ENCODE assay signal across 9 mouse cellular contexts in the genomic region with DNA sequence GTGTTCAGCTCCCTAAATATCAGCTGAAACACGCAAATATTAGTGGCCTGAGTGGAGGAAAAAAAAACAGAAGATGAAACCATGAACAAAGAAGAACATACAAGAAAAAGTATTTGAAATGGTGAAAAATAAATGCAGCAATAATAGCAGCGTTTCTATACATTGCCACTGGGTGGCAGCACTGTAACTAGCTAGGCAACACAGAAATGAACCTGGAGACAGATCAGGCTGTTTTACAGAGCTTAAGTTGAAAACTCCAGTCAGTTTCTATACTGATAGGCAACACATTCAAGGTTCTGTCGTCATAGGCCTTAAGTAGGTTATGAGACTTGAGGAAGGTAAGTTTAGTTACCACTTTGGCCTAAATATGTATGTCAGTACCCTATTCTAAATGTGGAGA. TPM values are rescaled to one million over a fixed set of nuclear protein-coding genes. Genes with fewer than 3 reads are reported as not detected.
A peak's percentile ranks its signal among the peaks of the same experiment; 100 is the strongest.
DNase-seq lines count a peak whose midpoint lies in the region; ATAC-seq and TF ChIP-seq lines count a peak whose summit lies in the region.
"Had no signal": no experiment of that assay in that cellular context is flagged by ENCODE, and none has a peak within 500 bp of the region (broad histone marks: within the 10 kb centered on the region; RNA-seq: fewer than 3 reads in every experiment).

No protein-coding gene starts in this region.

- no peak overlapping the region for H3K9ac ChIP-seq in heart, postnatal 0 days (replicated peaks; ENCODE audit: low read depth, low read length)
- H3K9ac ChIP-seq in heart, embryonic 12.5 days = no peak overlapping the region
- H3K9ac ChIP-seq in embryonic facial prominence, embryonic 14.5 days (ENCODE audit: low read depth, low read length) = no peak overlapping the region
- H3K9ac ChIP-seq: neural tube, embryonic 13.5 days had no signal

- no peak overlapping the region for H3K4me3 ChIP-seq in heart, postnatal 0 days (ENCODE audit: low read depth, low read length)
- no peak overlapping the region for H3K4me3 ChIP-seq in heart, embryonic 12.5 days
- no peak overlapping the region for H3K4me3 ChIP-seq in embryonic facial prominence, embryonic 14.5 days (ENCODE audit: low read depth, low read length)
- H3K4me3 ChIP-seq: neural tube, embryonic 13.5 days had no signal

- no peak overlapping the region for H3K27ac ChIP-seq in heart, postnatal 0 days (ENCODE audit: low read depth)
- no peak overlapping the region for H3K27ac ChIP-seq in heart, embryonic 12.5 days (ENCODE audit: poor library complexity, severe bottlenecking)
- H3K27ac ChIP-seq in embryonic facial prominence, embryonic 14.5 days (replicated peaks; ENCODE audit: low read depth, low read length) = no peak overlapping the region
- H3K27ac ChIP-seq: neural tube, embryonic 13.5 days had no signal

- DNase-seq in heart, postnatal 0 days (ENCODE audit: low spot score) = no peak
- peak; percentile 56 to 59 for DNase-seq in B cell, adult 2 months
- DNase-seq in T-cell, adult 2 months (ENCODE audit: low spot score) = peak; percentile 50
- peak; percentile 69 for DNase-seq in embryonic facial prominence, embryonic 14.5 days (ENCODE audit: low spot score)
- peak; percentile 35 for DNase-seq in layer of hippocampus, adult 9-10 months (ENCODE audit: low spot score)
- DNase-seq in naive thymus-derived CD4-positive, alpha-beta T cell, adult 2 months (ENCODE audit: low read depth) = peak; percentile 79
- DNase-seq in ovary, adult 18-20 months (ENCODE audit: low spot score) = no peak

- TF ChIP-seq EP300 in heart, postnatal 0 days (IDR thresholded peaks at IDR 0.05; ENCODE audit: low read depth) = no peak

- H3K9me3 ChIP-seq in heart, postnatal 0 days (replicated peaks; ENCODE audit: control insufficient read depth, low read length) = no peaks in the 10 kb centered on the region
- H3K9me3 ChIP-seq in heart, embryonic 12.5 days (replicated peaks) = no peaks in the 10 kb centered on the region
- H3K9me3 ChIP-seq in embryonic facial prominence, embryonic 14.5 days (ENCODE audit: control insufficient read depth, low read length) = no peaks in the 10 kb centered on the region
- H3K9me3 ChIP-seq: neural tube, embryonic 13.5 days had no signal

- H3K4me2 ChIP-seq in heart, postnatal 0 days (ENCODE audit: low read depth, low read length) = no peak overlapping the region
- H3K4me2 ChIP-seq in heart, embryonic 12.5 days = no peak overlapping the region
- H3K4me2 ChIP-seq in embryonic facial prominence, embryonic 14.5 days (ENCODE audit: low read depth, low read length) = no peak overlapping the region
- H3K4me2 ChIP-seq: neural tube, embryonic 13.5 days had no signal

- no peaks in the 10 kb centered on the region for H3K27me3 ChIP-seq in heart, postnatal 0 days (ENCODE audit: control insufficient read depth, insufficient read depth, low read length)
- no peaks in the 10 kb centered on the region for H3K27me3 ChIP-seq in heart, embryonic 12.5 days (replicated peaks)
- H3K27me3 ChIP-seq in embryonic facial prominence, embryonic 14.5 days (replicated peaks; ENCODE audit: control insufficient read depth, insufficient read depth, low read length) = peaks cover 4% of the 10 kb centered on the region; the same call in 1 of the 2 replicates
- H3K27me3 ChIP-seq: neural tube, embryonic 13.5 days had no signal

- no peak for ATAC-seq in heart, postnatal 0 days (ENCODE audit: insufficient read depth, low read depth)
- no peak for ATAC-seq in heart, embryonic 12.5 days (ENCODE audit: insufficient number of reproducible peaks, low FRiP score)
- ATAC-seq in embryonic facial prominence, embryonic 14.5 days (ENCODE audit: low read depth) = no peak

- 16% methylated on average over 3 of the region's 3 CpGs for WGBS in heart, postnatal 0 days
- 9% methylated on average over 3 of the region's 3 CpGs for whole genome bisulfite sequencing in heart, embryonic 12.5 days
- WGBS in embryonic facial prominence, embryonic 14.5 days = 14% methylated on average over 3 of the region's 3 CpGs

- H3K4me1 ChIP-seq in heart, postnatal 0 days (ENCODE audit: control insufficient read depth, insufficient read depth) = no peaks in the 10 kb centered on the region
- H3K4me1 ChIP-seq in heart, embryonic 12.5 days (replicated peaks) = no peaks in the 10 kb centered on the region
- no peaks in the 10 kb centered on the region for H3K4me1 ChIP-seq in embryonic facial prominence, embryonic 14.5 days (ENCODE audit: control insufficient read depth, insufficient read depth, low read length)
- H3K4me1 ChIP-seq: neural tube, embryonic 13.5 days had no signal

- no peaks in the 10 kb centered on the region for H3K36me3 ChIP-seq in heart, postnatal 0 days (replicated peaks; ENCODE audit: control insufficient read depth, insufficient read depth, low read length)
- H3K36me3 ChIP-seq in heart, embryonic 12.5 days = no peaks in the 10 kb centered on the region
- H3K36me3 ChIP-seq in embryonic facial prominence, embryonic 14.5 days (ENCODE audit: control insufficient read depth, insufficient read depth, low read length) = no peaks in the 10 kb centered on the region
- H3K36me3 ChIP-seq: neural tube, embryonic 13.5 days had no signal

- TF ChIP-seq CTCF in heart, postnatal 0 days (IDR thresholded peaks at IDR 0.05; ENCODE audit: low read depth) = peak; percentile 67

RNA-seq across cellular contexts. Expression of a gene that starts 17.9 kb away (rescaled TPM):
- 11.0 and 14.3 TPM in 2 replicates for total RNA-seq in heart, postnatal 0 days (2014; rRNA removed; ENCODE audit: low replicate concordance)
- 11.7 and 14.0 TPM in 2 replicates for polyA plus RNA-seq in heart, postnatal 0 days (2015; fragmentation: Nextera tagmentation; extraction: Ambion mirVana)
- polyA plus RNA-seq in heart, embryonic 12.5 days (2016; fragmentation: Nextera tagmentation; extraction: Ambion mirVana) = 22.5 and 23.0 TPM in 2 replicates
- 16.5 and 18.1 TPM in 2 replicates for polyA plus RNA-seq in embryonic facial prominence, embryonic 14.5 days (2014; fragmentation: Nextera tagmentation; extraction: Ambion mirVana)

Comparison
In these comparisons a context has a peak if more than half of its experiments do, and no peak if none do; other contexts are left out.
1. DNase-seq: peak in B cell, adult 2 months (2 of 2), T-cell, adult 2 months (single experiment), embryonic facial prominence, embryonic 14.5 days (single experiment), layer of hippocampus, adult 9-10 months (single experiment) and naive thymus-derived CD4-positive, alpha-beta T cell, adult 2 months (single experiment); none in heart, postnatal 0 days (single experiment) and ovary, adult 18-20 months (single experiment).